Comparison of ENCODE assay signal across 26 mouse cellular contexts in genomic region chr17:79810421-79810820, GRCm38 (mm10).
"Had no signal": no experiment of that assay in that cellular context is flagged by ENCODE, and none has a peak within 500 bp of the region (broad histone marks: within the 10 kb centered on the region; RNA-seq: fewer than 3 reads in every experiment).

No protein-coding gene starts in this region.

- H3K4me2 ChIP-seq: heart, embryonic 11.5 days; heart, embryonic 13.5 days; heart, embryonic 15.5 days; hindbrain, embryonic 13.5 days; hindbrain, embryonic 15.5 days; kidney, embryonic 15.5 days; limb, embryonic 13.5 days; limb, embryonic 15.5 days; liver, embryonic 12.5 days had no signal

- H3K9ac ChIP-seq: heart, embryonic 13.5 days; heart, embryonic 15.5 days; hindbrain, embryonic 13.5 days; hindbrain, embryonic 15.5 days; kidney, embryonic 15.5 days; limb, embryonic 13.5 days; limb, embryonic 15.5 days; liver, embryonic 12.5 days had no signal

- H3K4me1 ChIP-seq: heart, embryonic 13.5 days; heart, embryonic 15.5 days; hindbrain, embryonic 13.5 days; hindbrain, embryonic 15.5 days; limb, embryonic 15.5 days; liver, embryonic 12.5 days had no signal

- H3K4me3 ChIP-seq: gastrocnemius, adult 2 months; heart, adult 2 months; heart, embryonic 13.5 days; heart, embryonic 15.5 days; hindbrain, embryonic 13.5 days; hindbrain, embryonic 15.5 days; kidney, embryonic 15.5 days; limb, embryonic 13.5 days; limb, embryonic 15.5 days; liver, embryonic 12.5 days had no signal

- ATAC-seq: hindbrain, postnatal 0 days; intestine, embryonic 16.5 days; liver, embryonic 12.5 days had no signal

- H3K27ac ChIP-seq: gastrocnemius, adult 2 months; heart, adult 2 months; heart, embryonic 13.5 days; heart, embryonic 15.5 days; hindbrain, embryonic 13.5 days; hindbrain, embryonic 15.5 days; hindbrain, postnatal 0 days; kidney, embryonic 15.5 days; kidney, postnatal 0 days; limb, embryonic 13.5 days; limb, embryonic 15.5 days; liver, embryonic 12.5 days had no signal

- DNase-seq: gastrocnemius, adult 2 months; gastrocnemius, postnatal 10 days; gastrocnemius, postnatal 25 days; heart, adult 2 months; heart, postnatal 14 days; heart, postnatal 36 days; kidney, adult 11 months; kidney, adult 2 months; kidney, adult 9 months; kidney, postnatal 14 days; kidney, postnatal 36 days; layer of hippocampus, adult 9-11 months; layer of hippocampus, postnatal 36 days; left cerebral cortex, postnatal 4 days had no signal

- H3K36me3 ChIP-seq: heart, embryonic 13.5 days; heart, embryonic 15.5 days; hindbrain, embryonic 13.5 days; hindbrain, embryonic 15.5 days; kidney, embryonic 15.5 days; limb, embryonic 13.5 days; limb, embryonic 15.5 days; liver, embryonic 12.5 days had no signal

- H3K9me3 ChIP-seq: heart, embryonic 13.5 days; heart, embryonic 15.5 days; hindbrain, embryonic 13.5 days; hindbrain, embryonic 15.5 days; kidney, embryonic 15.5 days; limb, embryonic 13.5 days; limb, embryonic 15.5 days; liver, embryonic 12.5 days had no signal

- H3K27me3 ChIP-seq: heart, embryonic 13.5 days; heart, embryonic 15.5 days; kidney, embryonic 15.5 days; limb, embryonic 13.5 days; limb, embryonic 15.5 days; liver, embryonic 12.5 days had no signal
